Mouse (Mus musculus): Measurements from ENCODE around the gene Clint1. TPM values are rescaled to one million over a fixed set of nuclear protein-coding genes. Genes with fewer than 3 reads are reported as not detected.

Gene Clint1
- polyA plus RNA-seq (2015; fragmentation: Nextera tagmentation; extraction: Ambion mirVana) = 52.2 and 52.8 TPM in 2 replicates

- peak; percentile 85 for ATAC-seq (ENCODE audit: low read depth)
- Histone ChIP-seq H3K9me3 (replicated peaks; ENCODE audit: control insufficient read depth, low read length) (no peaks in the 10 kb centered on the region), H3K4me1 (ENCODE audit: control insufficient read depth, low read depth, low read length) (peaks cover 41% of the 10 kb centered on the region), H3K27ac (ENCODE audit: low read length) (peak within 1 kb of the TSS; percentile 94), H3K9ac (ENCODE audit: low read depth, low read length) (peak within 1 kb of the TSS; percentile 98), H3K4me2 (ENCODE audit: low read depth, low read length) (peak within 1 kb of the TSS; percentile 68), H3K36me3 (ENCODE audit: control insufficient read depth, insufficient read depth) (no peaks in the 10 kb centered on the region; the same call in 1 of the 2 replicates), H3K4me3 (ENCODE audit: low read depth, low read length) (peak within 1 kb of the TSS; percentile 96), H3K27me3 (ENCODE audit: control insufficient read depth, insufficient read depth, low read depth, low read length) (no peaks in the 10 kb centered on the region)
- WGBS (ENCODE audit: insufficient replicate concordance) = under 1% methylated on average over 57 of the region's 57 CpGs
Measured at GRCm38 (mm10) chr11:45851516-45852123, at the start of gene Clint1. Gene Clint1 (plus strand): TSS chr11:45852051.

- 71% methylated on average over 4 of the region's 4 CpGs for WGBS (ENCODE audit: insufficient replicate concordance)
- Histone ChIP-seq H3K27ac (ENCODE audit: low read length) (peak overlapping the region; percentile 40; the same call in 1 of the 2 replicates), H3K9me3 (replicated peaks; ENCODE audit: control insufficient read depth, low read length) (no peaks in the 10 kb centered on the region), H3K36me3 (ENCODE audit: control insufficient read depth, insufficient read depth) (no peaks in the 10 kb centered on the region), H3K4me3 (ENCODE audit: low read depth, low read length) (no peak overlapping the region), H3K4me2 (ENCODE audit: low read depth, low read length) (no peak overlapping the region), H3K9ac (ENCODE audit: low read depth, low read length) (no peak overlapping the region), H3K4me1 (ENCODE audit: control insufficient read depth, low read depth, low read length) (peaks cover 71% of the 10 kb centered on the region), H3K27me3 (ENCODE audit: control insufficient read depth, insufficient read depth, low read depth, low read length) (no peaks in the 10 kb centered on the region)
- no peak for ATAC-seq (ENCODE audit: low read depth)
Measured at GRCm38 (mm10) chr11:45804068-45804467, 47.8 kb upstream of the Clint1 start.

GRCm38 (mm10) chr11:45805312-45805772 lies 46.5 kb upstream of the Clint1 start:
- Histone ChIP-seq H3K4me2 (ENCODE audit: low read depth, low read length) (peak overlapping the region; percentile 60), H3K36me3 (ENCODE audit: control insufficient read depth, insufficient read depth) (no peaks in the 10 kb centered on the region), H3K9me3 (replicated peaks; ENCODE audit: control insufficient read depth, low read length) (no peaks in the 10 kb centered on the region), H3K9ac (ENCODE audit: low read depth, low read length) (peak overlapping the region; percentile 61), H3K27me3 (ENCODE audit: control insufficient read depth, insufficient read depth, low read depth, low read length) (no peaks in the 10 kb centered on the region), H3K27ac (ENCODE audit: low read length) (peak overlapping the region; percentile 99), H3K4me1 (ENCODE audit: control insufficient read depth, low read depth, low read length) (peaks cover 72% of the 10 kb centered on the region), H3K4me3 (ENCODE audit: low read depth, low read length) (peak overlapping the region; percentile 4; the same call in 1 of the 2 replicates)
- peak; percentile 95 for ATAC-seq (ENCODE audit: low read depth)
- 17% methylated on average over 6 of the region's 6 CpGs for WGBS (ENCODE audit: insufficient replicate concordance)

GRCm38 (mm10) chr11:45805810-45806209 lies 46.0 kb upstream of the Clint1 start:
- Histone ChIP-seq H3K9me3 (replicated peaks; ENCODE audit: control insufficient read depth, low read length) (no peaks in the 10 kb centered on the region), H3K4me2 (ENCODE audit: low read depth, low read length) (peak overlapping the region; percentile 60), H3K9ac (ENCODE audit: low read depth, low read length) (peak overlapping the region; percentile 61), H3K4me1 (ENCODE audit: control insufficient read depth, low read depth, low read length) (peaks cover 76% of the 10 kb centered on the region), H3K36me3 (ENCODE audit: control insufficient read depth, insufficient read depth) (no peaks in the 10 kb centered on the region), H3K27me3 (ENCODE audit: control insufficient read depth, insufficient read depth, low read depth, low read length) (no peaks in the 10 kb centered on the region), H3K27ac (ENCODE audit: low read length) (peak overlapping the region; percentile 99), H3K4me3 (ENCODE audit: low read depth, low read length) (peak overlapping the region; percentile 51)
- ATAC-seq (ENCODE audit: low read depth) = no peak
- 34% methylated on average over 2 of the region's 2 CpGs for WGBS (ENCODE audit: insufficient replicate concordance)

- 33% methylated on average over 2 of the region's 2 CpGs for whole genome bisulfite sequencing (ENCODE audit: insufficient replicate concordance)
- H3K4me2 ChIP-seq (ENCODE audit: low read depth, low read length) = peak overlapping the region; percentile 60
Measured at GRCm38 (mm10) chr11:45806264-45806663, 45.6 kb upstream of the Clint1 start.

GRCm38 (mm10) chr11:45806809-45807208 lies 45.0 kb upstream of the Clint1 start:
- peaks cover 81% of the 10 kb centered on the region for H3K4me1 ChIP-seq (ENCODE audit: control insufficient read depth, low read depth, low read length)
- H3K4me2 ChIP-seq (ENCODE audit: low read depth, low read length) = peak overlapping the region; percentile 60
- H3K9ac ChIP-seq (ENCODE audit: low read depth, low read length) = peak overlapping the region; percentile 61

More at GRCm38 (mm10) chr11:45806264-45806663, 45.6 kb upstream of the Clint1 start:
- Histone ChIP-seq H3K4me3 (ENCODE audit: low read depth, low read length) (peak overlapping the region; percentile 51), H3K36me3 (ENCODE audit: control insufficient read depth, insufficient read depth) (no peaks in the 10 kb centered on the region), H3K4me1 (ENCODE audit: control insufficient read depth, low read depth, low read length) (peaks cover 76% of the 10 kb centered on the region), H3K9ac (ENCODE audit: low read depth, low read length) (peak overlapping the region; percentile 61), H3K27ac (ENCODE audit: low read length) (peak overlapping the region; percentile 99), H3K9me3 (replicated peaks; ENCODE audit: control insufficient read depth, low read length) (no peaks in the 10 kb centered on the region), H3K27me3 (ENCODE audit: control insufficient read depth, insufficient read depth, low read depth, low read length) (no peaks in the 10 kb centered on the region)
- no peak for ATAC-seq (ENCODE audit: low read depth)

GRCm38 (mm10) chr11:45807820-45808219 lies 44.0 kb upstream of the Clint1 start:
- H3K4me3 ChIP-seq (ENCODE audit: low read depth, low read length) = peak overlapping the region; percentile 5
- H3K9me3 ChIP-seq (replicated peaks; ENCODE audit: control insufficient read depth, low read length) = no peaks in the 10 kb centered on the region
- H3K4me1 ChIP-seq (ENCODE audit: control insufficient read depth, low read depth, low read length) = peaks cover 81% of the 10 kb centered on the region
- H3K9ac ChIP-seq (ENCODE audit: low read depth, low read length) = peak overlapping the region; percentile 45
- WGBS (ENCODE audit: insufficient replicate concordance) = 34% methylated on average over 12 of the region's 12 CpGs
- ATAC-seq (ENCODE audit: low read depth) = no peak
- H3K27ac ChIP-seq (ENCODE audit: low read length) = peak overlapping the region; percentile 99
- H3K36me3 ChIP-seq (ENCODE audit: control insufficient read depth, insufficient read depth) = no peaks in the 10 kb centered on the region
- H3K27me3 ChIP-seq (ENCODE audit: control insufficient read depth, insufficient read depth, low read depth, low read length) = no peaks in the 10 kb centered on the region
- H3K4me2 ChIP-seq (ENCODE audit: low read depth, low read length) = peak overlapping the region; percentile 60

More at GRCm38 (mm10) chr11:45806809-45807208, 45.0 kb upstream of the Clint1 start:
- Histone ChIP-seq H3K9me3 (replicated peaks; ENCODE audit: control insufficient read depth, low read length) (no peaks in the 10 kb centered on the region), H3K27ac (ENCODE audit: low read length) (peak overlapping the region; percentile 99), H3K27me3 (ENCODE audit: control insufficient read depth, insufficient read depth, low read depth, low read length) (no peaks in the 10 kb centered on the region), H3K4me3 (ENCODE audit: low read depth, low read length) (peak overlapping the region; percentile 51), H3K36me3 (ENCODE audit: control insufficient read depth, insufficient read depth) (no peaks in the 10 kb centered on the region)
- no peak for ATAC-seq (ENCODE audit: low read depth)
- WGBS (ENCODE audit: insufficient replicate concordance) = 67% methylated on average over 3 of the region's 3 CpGs

- Histone ChIP-seq H3K27me3 (ENCODE audit: control insufficient read depth, insufficient read depth, low read depth, low read length) (no peaks in the 10 kb centered on the region), H3K4me1 (ENCODE audit: control insufficient read depth, low read depth, low read length) (peaks cover 74% of the 10 kb centered on the region), H3K4me2 (ENCODE audit: low read depth, low read length) (peak overlapping the region; percentile 54), H3K9ac (ENCODE audit: low read depth, low read length) (peak overlapping the region; percentile 39), H3K36me3 (ENCODE audit: control insufficient read depth, insufficient read depth) (no peaks in the 10 kb centered on the region), H3K27ac (ENCODE audit: low read length) (peak overlapping the region; percentile 99), H3K9me3 (replicated peaks; ENCODE audit: control insufficient read depth, low read length) (no peaks in the 10 kb centered on the region), H3K4me3 (ENCODE audit: low read depth, low read length) (no peak overlapping the region)
- ATAC-seq (ENCODE audit: low read depth) = no peak
- WGBS (ENCODE audit: insufficient replicate concordance) = 13% methylated on average over 5 of the region's 5 CpGs
Measured at GRCm38 (mm10) chr11:45809424-45809823, 42.4 kb upstream of the Clint1 start.

- 55% methylated on average over 6 of the region's 6 CpGs for WGBS (ENCODE audit: insufficient replicate concordance)
- Histone ChIP-seq H3K27me3 (ENCODE audit: control insufficient read depth, insufficient read depth, low read depth, low read length) (no peaks in the 10 kb centered on the region), H3K36me3 (ENCODE audit: control insufficient read depth, insufficient read depth) (no peaks in the 10 kb centered on the region), H3K4me3 (ENCODE audit: low read depth, low read length) (no peak overlapping the region), H3K4me2 (ENCODE audit: low read depth, low read length) (peak overlapping the region; percentile 54; the same call in 1 of the 2 replicates), H3K9me3 (replicated peaks; ENCODE audit: control insufficient read depth, low read length) (no peaks in the 10 kb centered on the region), H3K9ac (ENCODE audit: low read depth, low read length) (peak overlapping the region; percentile 46), H3K4me1 (ENCODE audit: control insufficient read depth, low read depth, low read length) (peaks cover 68% of the 10 kb centered on the region), H3K27ac (ENCODE audit: low read length) (peak overlapping the region; percentile 99)
- ATAC-seq (ENCODE audit: low read depth) = peak; percentile 10; the same call in 1 of the 2 replicates
Measured at GRCm38 (mm10) chr11:45810056-45810455, 41.8 kb upstream of the Clint1 start.
